Mouse (Mus musculus) forebrain, embryonic 14.5 days (tissue): ENCODE measurements around the gene Trib3. TPM values are rescaled to one million over a fixed set of nuclear protein-coding genes. Genes with fewer than 3 reads are reported as not detected.
A peak's percentile ranks its signal among the peaks of the same experiment; 100 is the strongest.

Experiments used
- ATAC-seq: fragments of 200-750 bp; cut with Nextera tagmentation; 2 replicates; pipeline ENCODE4 v1.8.0; 2017; ENCODE audit warnings: mild to moderate bottlenecking, moderate library complexity
- DNase-seq: peaks from one replicate; pipeline ENCODE4 v3.0.0-alpha.2; 2015; ENCODE audit warnings: low spot score
- H3K27ac ChIP-seq: fragments of 300-500 bp; sonication (generic); 2 replicates; pipeline ENCODE4 v1.5.1; 2014; ENCODE audit warnings: low read depth, mild to moderate bottlenecking, control low read depth, low read length, moderate library complexity
- H3K27me3 ChIP-seq: fragments of 300-500 bp; sonication (generic); replicated peaks from 2 replicates; pipeline ENCODE4 v1.6.1; 2014; ENCODE audit warnings: low read length, control low read depth, mixed read lengths; ENCODE audit not compliant: control insufficient read depth, insufficient read depth
- H3K36me3 ChIP-seq: fragments of 300-500 bp; sonication (generic); 2 replicates; pipeline ENCODE4 v1.6.1; 2014; ENCODE audit warnings: low read length, control low read depth; ENCODE audit not compliant: control insufficient read depth, insufficient read depth
- H3K4me1 ChIP-seq: fragments of 300-500 bp; sonication (generic); 2 replicates; pipeline ENCODE4 v1.6.1; 2014; ENCODE audit warnings: antibody characterized with exemption, low read length, control low read depth; ENCODE audit not compliant: control insufficient read depth, insufficient read depth
- H3K4me2 ChIP-seq: fragments of 300-500 bp; sonication (generic); 2 replicates; pipeline ENCODE4 v1.6.1; 2014; ENCODE audit warnings: mild to moderate bottlenecking, control low read depth, low read length
- H3K4me3 ChIP-seq: fragments of 300-500 bp; sonication (generic); 2 replicates; pipeline ENCODE4 v1.5.1; 2014; ENCODE audit warnings: low read depth, low read length, control low read depth
- H3K9ac ChIP-seq: fragments of 300-500 bp; sonication (generic); 2 replicates; pipeline ENCODE4 v1.6.1; 2014; ENCODE audit warnings: mild to moderate bottlenecking, low read length, control low read depth, moderate library complexity
- H3K9me3 ChIP-seq: fragments of 300-500 bp; sonication (generic); replicated peaks from 2 replicates; pipeline ENCODE4 v1.6.1; 2016; ENCODE audit warnings: low read length, control low read depth, mixed read lengths; ENCODE audit not compliant: control insufficient read depth
- WGBS: fragments of 180-500 bp; shearing (Covaris S2); extraction: QIAGEN DNeasy Blood & Tissue Kit; methylation state at CpG from one replicate; pipeline ENCODE4 v1.1.7; 2014; 5-methylcytosine and 5-hydroxymethylcytosine counted together
- polyA plus RNA-seq: library from polyadenylated mRNA; unstranded; fragments of >200 nt; fragmentation: Nextera tagmentation; extraction: Ambion mirVana; gene quantifications from 2 replicates; pipeline ENCODE4 v1.2.1, GENCODE M21; 2014

Trib3 gene
- polyA plus RNA-seq, 1 experiment from 2014 or later: 0.24 TPM

DNA sequence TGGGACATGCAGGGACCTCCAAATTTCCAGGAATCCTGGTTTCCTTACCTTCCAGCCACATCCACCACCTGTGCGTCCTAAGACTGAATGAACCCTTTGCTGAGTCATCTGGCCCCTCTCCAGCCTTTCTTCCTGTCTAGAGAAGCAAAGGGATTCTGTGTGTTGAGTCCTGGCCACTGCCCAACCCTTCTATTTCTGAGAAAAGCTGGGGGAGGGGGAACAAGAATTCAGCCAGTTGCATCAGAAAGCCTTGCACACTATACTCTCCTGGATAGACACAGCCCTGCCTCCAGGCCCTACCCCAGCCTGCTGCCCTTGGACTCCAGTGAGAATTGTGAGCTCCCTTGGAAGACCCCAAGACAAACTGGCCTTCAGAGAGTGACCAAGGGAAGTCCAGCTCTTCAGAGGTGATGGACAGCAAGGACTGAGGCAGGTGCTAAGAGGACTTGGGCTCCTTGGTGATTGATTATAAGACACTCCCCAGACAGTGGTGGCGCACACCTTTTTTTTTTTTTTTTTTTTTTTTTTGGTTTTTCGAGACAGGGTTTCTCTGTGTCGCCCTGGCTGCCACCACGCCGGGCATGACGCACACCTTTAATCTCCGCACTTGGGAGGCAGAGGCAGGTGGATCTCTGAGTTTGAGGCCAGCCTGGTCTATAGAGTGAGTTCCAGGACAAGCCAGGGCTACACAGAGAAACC lies 6.2 kb upstream of the Trib3 start:
- Histone ChIP-seq H3K9me3 (no peaks in the 10 kb centered on the region), H3K27me3 (no peaks in the 10 kb centered on the region), H3K36me3 (no peaks in the 10 kb centered on the region), H3K27ac (no peak overlapping the region), H3K4me2 (no peak overlapping the region), H3K4me3 (no peak overlapping the region), H3K9ac (no peak overlapping the region), H3K4me1 (no peaks in the 10 kb centered on the region)
- WGBS: 83% methylated on average over 8 of the region's 8 CpGs
- DNase-seq: peak; percentile 45
- no peak for ATAC-seq

DNA sequence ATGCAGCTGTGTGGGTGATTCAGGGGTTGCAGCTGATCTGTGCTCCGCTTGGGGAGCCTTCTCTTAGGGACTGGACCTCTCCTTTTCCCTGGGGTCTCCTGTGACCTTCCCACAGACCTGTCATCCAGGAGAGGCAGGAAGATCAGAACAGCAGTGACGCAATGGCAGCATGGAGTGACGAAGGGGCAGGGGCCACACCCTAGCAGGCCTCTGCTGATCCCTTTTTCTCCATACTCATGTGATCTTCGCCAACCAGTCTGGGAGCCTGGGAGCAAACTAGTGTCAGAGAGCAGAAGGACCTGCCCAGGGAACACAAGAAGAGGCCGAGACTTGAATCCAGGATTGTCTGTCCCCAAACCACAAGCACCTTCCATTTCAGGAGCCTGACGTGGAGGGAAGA lies 5.4 kb upstream of the Trib3 start:
- Histone ChIP-seq H3K9me3 (no peaks in the 10 kb centered on the region), H3K27me3 (no peaks in the 10 kb centered on the region), H3K36me3 (no peaks in the 10 kb centered on the region), H3K4me2 (no peak overlapping the region), H3K27ac (no peak overlapping the region), H3K9ac (no peak overlapping the region), H3K4me1 (peaks cover 4% of the 10 kb centered on the region), H3K4me3 (no peak overlapping the region)
- WGBS: 79% methylated on average over 6 of the region's 6 CpGs
- DNase-seq (no peak), ATAC-seq (no peak)

- peaks cover 8% of the 10 kb centered on the region for H3K4me1 ChIP-seq
- 78% methylated on average over 2 of the region's 2 CpGs for WGBS
Observed at GRCm38 (mm10) chr2:152347722-152348121, 3.9 kb upstream of the Trib3 start.

GRCm38 (mm10) chr2:152346776-152347465 lies 3.1 kb upstream of the Trib3 start:
- no peak overlapping the region for H3K9ac ChIP-seq
- ATAC-seq: no peak
- H3K9me3 ChIP-seq: no peaks in the 10 kb centered on the region
- H3K27me3 ChIP-seq: no peaks in the 10 kb centered on the region
- H3K4me3 ChIP-seq: no peak overlapping the region
- H3K4me1 ChIP-seq: peaks cover 8% of the 10 kb centered on the region
- no peak overlapping the region for H3K4me2 ChIP-seq
- WGBS: 43% methylated on average over 9 of the region's 9 CpGs
- no peak overlapping the region for H3K27ac ChIP-seq
- no peak for DNase-seq
- no peaks in the 10 kb centered on the region for H3K36me3 ChIP-seq

More at GRCm38 (mm10) chr2:152347722-152348121, 3.9 kb upstream of the Trib3 start:
- ATAC-seq (no peak), DNase-seq (no peak)
- H3K27ac ChIP-seq: no peak overlapping the region
- H3K36me3 ChIP-seq: no peaks in the 10 kb centered on the region
- no peaks in the 10 kb centered on the region for H3K27me3 ChIP-seq
- no peak overlapping the region for H3K9ac ChIP-seq
- no peaks in the 10 kb centered on the region for H3K9me3 ChIP-seq
- H3K4me2 ChIP-seq: no peak overlapping the region
- no peak overlapping the region for H3K4me3 ChIP-seq

- Histone ChIP-seq H3K4me3 (no peak overlapping the region), H3K4me1 (peaks cover 8% of the 10 kb centered on the region), H3K27me3 (no peaks in the 10 kb centered on the region), H3K9ac (no peak overlapping the region), H3K9me3 (no peaks in the 10 kb centered on the region), H3K36me3 (no peaks in the 10 kb centered on the region), H3K27ac (no peak overlapping the region), H3K4me2 (no peak overlapping the region)
- no peak for ATAC-seq
- no peak for DNase-seq
- 64% methylated on average over 6 of the region's 6 CpGs for WGBS
Observed at GRCm38 (mm10) chr2:152345393-152345792, 1.6 kb upstream of the Trib3 start.

- no peaks in the 10 kb centered on the region for H3K36me3 ChIP-seq
- H3K4me2 ChIP-seq: no peak overlapping the region
Observed at GRCm38 (mm10) chr2:152344909-152345308, 1.1 kb upstream of the Trib3 start.

DNA sequence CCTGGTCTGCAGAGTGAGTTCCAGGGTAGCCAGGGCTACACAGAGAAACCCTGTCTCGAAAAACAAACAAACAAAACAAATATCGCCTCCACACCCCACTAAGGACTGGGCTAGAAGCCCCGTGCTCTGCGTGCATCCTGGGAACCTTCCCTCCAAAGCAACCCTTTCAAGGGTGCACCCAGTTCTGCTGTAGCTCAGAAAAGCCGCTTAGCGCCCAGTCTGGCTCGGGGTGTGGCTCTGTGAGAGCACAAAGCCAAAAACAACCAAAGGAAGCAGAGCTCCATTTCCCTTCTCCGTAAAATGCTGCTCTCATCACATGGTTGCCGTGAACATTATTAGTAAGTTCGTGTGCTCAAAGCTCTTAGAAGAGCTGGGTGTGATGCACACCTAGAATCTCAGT lies 529 bp upstream of the Trib3 start:
- Histone ChIP-seq H3K4me1 (peaks cover 8% of the 10 kb centered on the region), H3K4me3 (peak overlapping the region; percentile 44), H3K27ac (no peak overlapping the region), H3K36me3 (no peaks in the 10 kb centered on the region), H3K4me2 (peak overlapping the region; percentile 83), H3K27me3 (no peaks in the 10 kb centered on the region), H3K9ac (peak overlapping the region; percentile 65), H3K9me3 (no peaks in the 10 kb centered on the region)
- ATAC-seq (0 out of 2 replicates have a peak, but pooled peaks have one; percentile 8), DNase-seq (no peak)
- WGBS: 13% methylated on average over 10 of the region's 10 CpGs

More at GRCm38 (mm10) chr2:152344909-152345308, 1.1 kb upstream of the Trib3 start:
- Histone ChIP-seq H3K27ac (no peak overlapping the region), H3K4me1 (peaks cover 8% of the 10 kb centered on the region), H3K9ac (no peak overlapping the region), H3K27me3 (no peaks in the 10 kb centered on the region), H3K9me3 (no peaks in the 10 kb centered on the region), H3K4me3 (no peak overlapping the region)
- ATAC-seq (no peak), DNase-seq (no peak)
- 66% methylated on average over 5 of the region's 5 CpGs for WGBS

GRCm38 (mm10) chr2:152339631-152340179 lies 4.1 kb downstream of the Trib3 start:
- 90% methylated on average over 22 of the region's 22 CpGs for WGBS
- Histone ChIP-seq H3K9me3 (no peaks in the 10 kb centered on the region), H3K4me1 (peaks cover 8% of the 10 kb centered on the region), H3K4me2 (no peak overlapping the region), H3K9ac (no peak overlapping the region), H3K27ac (no peak overlapping the region), H3K27me3 (no peaks in the 10 kb centered on the region), H3K4me3 (no peak overlapping the region), H3K36me3 (no peaks in the 10 kb centered on the region)
- DNase-seq (no peak), ATAC-seq (no peak)

DNA sequence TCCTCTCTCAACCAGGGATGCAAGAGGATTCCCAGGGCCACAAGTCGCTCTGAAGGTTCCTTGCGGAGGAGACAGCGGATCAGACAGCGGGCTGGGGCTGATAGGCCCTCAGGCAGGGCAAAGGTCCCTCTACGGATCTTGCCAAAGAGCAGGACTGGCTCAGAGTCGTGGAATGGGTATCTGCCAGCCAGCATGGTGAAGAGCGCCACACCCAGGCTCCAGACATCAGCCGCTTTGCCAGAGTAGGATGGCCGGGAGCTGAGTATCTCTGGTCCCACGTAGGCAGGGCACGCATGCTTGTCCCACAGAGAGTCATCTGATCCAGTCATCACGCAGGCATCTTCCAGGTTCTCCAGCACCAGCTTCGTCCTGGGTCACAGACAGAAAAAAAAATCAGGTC lies 5.5 kb downstream of the Trib3 start:
- H3K9ac ChIP-seq: no peak overlapping the region
- ATAC-seq (no peak), DNase-seq (no peak)
- H3K9me3 ChIP-seq: no peaks in the 10 kb centered on the region
- H3K36me3 ChIP-seq: no peaks in the 10 kb centered on the region
- no peak overlapping the region for H3K27ac ChIP-seq
- H3K27me3 ChIP-seq: no peaks in the 10 kb centered on the region
- 82% methylated on average over 13 of the region's 13 CpGs for whole genome bisulfite sequencing
- no peak overlapping the region for H3K4me3 ChIP-seq
- H3K4me1 ChIP-seq: 0 out of 2 replicates have a peak, but pooled peaks cover 3% of the 10 kb centered on the region
- H3K4me2 ChIP-seq: no peak overlapping the region
